Mouse (Mus musculus): ENCODE measurements at regions not wholly inside any gene's neighbourhood (a gene's known extent, or its start where the extent isn't known, plus 50 kb on each side); places are given as distances from the start of the nearest gene placed in this dataset.

DNA sequence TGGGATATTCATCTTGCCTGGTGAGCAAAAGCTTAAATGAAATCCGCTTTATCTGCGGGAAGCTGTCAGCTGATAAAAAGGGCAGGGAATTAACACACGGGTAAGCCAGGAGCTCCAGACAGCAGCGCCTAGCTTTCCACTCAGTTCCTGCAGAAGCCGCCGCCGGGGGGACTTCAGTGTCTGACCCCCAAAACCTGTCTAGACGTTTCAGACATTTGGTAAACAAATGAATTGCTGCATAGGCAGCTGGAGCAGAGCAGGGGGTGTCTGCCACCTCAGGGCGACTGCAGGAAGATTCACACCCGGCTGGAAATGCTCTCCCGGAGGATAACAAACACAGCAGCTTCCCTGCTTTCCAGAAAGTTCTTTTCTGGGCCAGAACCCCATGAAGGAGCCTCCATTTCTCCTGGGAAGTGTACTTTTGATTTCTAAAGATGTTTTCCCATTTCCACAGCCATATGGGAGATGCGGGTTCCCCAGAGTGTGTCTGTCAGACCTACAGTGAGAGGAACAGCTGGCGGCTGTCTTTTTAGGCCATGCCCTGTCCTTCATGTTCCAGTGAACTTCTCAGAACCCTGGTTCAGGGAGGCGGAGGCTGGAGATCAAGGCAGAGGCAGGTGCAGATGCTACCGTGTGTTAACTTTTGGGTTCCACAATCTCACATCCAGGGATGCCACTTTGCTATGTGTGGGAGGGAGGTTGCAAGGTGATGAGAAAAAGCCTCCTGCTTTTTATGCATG is 58.7 kb upstream of the Pmepa1 start:
- 21% methylated on average over 15 of the region's 15 CpGs for WGBS

GRCm38 (mm10) chr2:173335859-173336258 is 59.5 kb upstream of the Pmepa1 start:
- Histone ChIP-seq H3K27ac (no peak overlapping the region), H3K4me2 (replicated peaks) (no peak overlapping the region), H3K36me3 (no peaks in the 10 kb centered on the region), H3K4me3 (no peak overlapping the region), H3K9ac (peak overlapping the region; percentile 21; the same call in 1 of the 2 replicates), H3K4me1 (peaks cover 46% of the 10 kb centered on the region), H3K27me3 (replicated peaks) (peaks cover 7% of the 10 kb centered on the region; the same call in 1 of the 2 replicates), H3K9me3 (no peaks in the 10 kb centered on the region)
- ATAC-seq (ENCODE audit: low FRiP score, low read depth): no peak
- WGBS: 23% methylated on average over 10 of the region's 10 CpGs

More for the DNA sequence above, 58.7 kb upstream of the Pmepa1 start:
- Histone ChIP-seq H3K36me3 (no peaks in the 10 kb centered on the region), H3K4me3 (no peak overlapping the region), H3K27me3 (replicated peaks) (peaks cover 7% of the 10 kb centered on the region; the same call in 1 of the 2 replicates), H3K9me3 (no peaks in the 10 kb centered on the region), H3K27ac (no peak overlapping the region), H3K4me1 (peaks cover 38% of the 10 kb centered on the region), H3K4me2 (replicated peaks) (no peak overlapping the region), H3K9ac (no peak overlapping the region)
- no peak for ATAC-seq (ENCODE audit: low FRiP score, low read depth)

DNA sequence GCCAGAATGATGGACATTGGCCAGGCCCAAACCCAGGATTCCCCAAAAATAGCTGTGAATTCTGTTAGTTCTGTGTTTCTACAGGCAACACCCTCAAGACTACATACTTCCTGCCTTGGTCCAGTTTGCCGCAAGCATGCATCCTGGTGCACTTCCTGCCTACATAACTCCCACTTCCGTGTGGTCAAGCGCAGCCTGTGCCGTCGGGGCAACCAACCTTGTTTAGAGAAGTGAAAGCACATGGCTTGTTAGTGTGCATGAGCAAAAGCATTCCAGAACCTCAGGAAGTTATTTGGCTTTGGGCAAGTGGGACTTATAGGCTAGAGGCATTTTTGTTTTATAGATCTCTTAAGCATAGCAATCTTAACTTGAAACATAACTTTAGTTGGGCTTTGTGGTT is 61.3 kb upstream of the Pmepa1 start:
- no peak for ATAC-seq (ENCODE audit: low FRiP score, low read depth)
- H3K9me3 ChIP-seq: no peaks in the 10 kb centered on the region

GRCm38 (mm10) chr2:173338671-173339070 is 62.3 kb upstream of the Pmepa1 start:
- H3K4me3 ChIP-seq: no peak overlapping the region
- H3K27ac ChIP-seq: no peak overlapping the region
- H3K9ac ChIP-seq: no peak overlapping the region
- 33% methylated on average over 5 of the region's 5 CpGs for WGBS
- H3K4me2 ChIP-seq (replicated peaks): no peak overlapping the region
- H3K36me3 ChIP-seq: no peaks in the 10 kb centered on the region
- H3K4me1 ChIP-seq: peaks cover 65% of the 10 kb centered on the region
- ATAC-seq (ENCODE audit: low FRiP score, low read depth): no peak
- peaks cover 10% of the 10 kb centered on the region; the same call in 1 of the 2 replicates for H3K27me3 ChIP-seq (replicated peaks)
- no peaks in the 10 kb centered on the region for H3K9me3 ChIP-seq

More for the DNA sequence above, 61.3 kb upstream of the Pmepa1 start:
- peaks cover 7% of the 10 kb centered on the region; the same call in 1 of the 2 replicates for H3K27me3 ChIP-seq (replicated peaks)
- H3K4me1 ChIP-seq: peaks cover 56% of the 10 kb centered on the region
- no peak overlapping the region for H3K27ac ChIP-seq
- H3K36me3 ChIP-seq: no peaks in the 10 kb centered on the region
- no peak overlapping the region for H3K9ac ChIP-seq
- no peak overlapping the region for H3K4me3 ChIP-seq
- no peak overlapping the region for H3K4me2 ChIP-seq (replicated peaks)
- 90% methylated on average over 5 of the region's 5 CpGs for WGBS

GRCm38 (mm10) chr2:173339211-173339610 is 62.9 kb upstream of the Pmepa1 start:
- Histone ChIP-seq H3K27me3 (replicated peaks) (0 out of 2 replicates have a peak, but pooled peaks cover 7% of the 10 kb centered on the region), H3K4me3 (no peak overlapping the region), H3K4me1 (peaks cover 65% of the 10 kb centered on the region), H3K4me2 (replicated peaks) (peak overlapping the region; percentile 55; the same call in 1 of the 2 replicates), H3K9me3 (peaks cover 3% of the 10 kb centered on the region; the same call in 1 of the 2 replicates), H3K9ac (no peak overlapping the region), H3K27ac (no peak overlapping the region), H3K36me3 (no peaks in the 10 kb centered on the region)
- no peak for ATAC-seq (ENCODE audit: low FRiP score, low read depth)
- 59% methylated on average over 3 of the region's 3 CpGs for WGBS

GRCm38 (mm10) chr2:173340044-173340601 is 63.8 kb upstream of the Pmepa1 start:
- no peak overlapping the region for H3K9ac ChIP-seq
- H3K27me3 ChIP-seq (replicated peaks): 0 out of 2 replicates have a peak, but pooled peaks cover 4% of the 10 kb centered on the region
- 2% methylated on average over 26 of the region's 26 CpGs for WGBS

DNA sequence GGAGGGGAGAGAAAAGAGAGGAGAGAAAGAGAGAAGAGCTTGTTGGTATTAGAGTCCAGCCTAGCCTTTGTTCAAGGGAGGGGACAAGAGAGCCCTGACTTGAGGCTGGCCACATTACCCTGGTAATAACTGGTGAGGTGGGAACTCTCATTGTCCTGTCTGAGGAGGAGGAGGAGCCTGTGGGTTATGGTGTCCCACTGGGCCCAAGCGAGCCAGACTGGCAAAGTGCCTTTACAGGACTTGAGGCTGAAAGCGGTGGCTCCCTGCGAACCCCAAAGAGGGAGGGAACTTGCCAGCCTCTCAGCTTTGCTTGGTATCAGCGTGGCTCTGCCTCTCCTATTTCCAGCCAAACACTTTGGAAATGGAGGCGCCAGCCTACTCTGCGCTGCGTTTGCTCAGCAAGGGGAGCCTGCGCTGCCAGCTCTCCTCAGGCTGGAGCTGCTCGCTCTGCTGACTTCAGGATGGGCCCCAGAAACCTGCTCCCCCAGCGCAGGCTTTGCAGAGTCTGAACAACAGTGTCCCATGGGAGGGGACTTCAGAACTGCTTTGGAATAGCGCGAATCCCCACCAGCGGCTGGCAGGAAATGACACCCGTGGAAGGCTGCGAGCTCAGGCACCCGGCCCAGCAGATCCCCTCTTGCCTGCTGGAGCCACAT is 66.4 kb upstream of the Pmepa1 start:
- H3K4me1 ChIP-seq: peaks cover 45% of the 10 kb centered on the region
- ATAC-seq (ENCODE audit: low FRiP score, low read depth): no peak
- H3K9me3 ChIP-seq: peaks cover 8% of the 10 kb centered on the region; the same call in 1 of the 2 replicates
- no peaks in the 10 kb centered on the region for H3K36me3 ChIP-seq
- H3K4me2 ChIP-seq (replicated peaks): peak overlapping the region; percentile 18; the same call in 1 of the 2 replicates
- H3K9ac ChIP-seq: no peak overlapping the region
- H3K4me3 ChIP-seq: no peak overlapping the region
- H3K27me3 ChIP-seq (replicated peaks): 0 out of 2 replicates have a peak, but pooled peaks cover 3% of the 10 kb centered on the region
- H3K27ac ChIP-seq: no peak overlapping the region
- WGBS: 43% methylated on average over 16 of the region's 16 CpGs

More at GRCm38 (mm10) chr2:173340044-173340601, 63.8 kb upstream of the Pmepa1 start:
- Histone ChIP-seq H3K4me1 (peaks cover 58% of the 10 kb centered on the region), H3K4me2 (replicated peaks) (peak overlapping the region; percentile 55), H3K36me3 (no peaks in the 10 kb centered on the region), H3K27ac (peak overlapping the region; percentile 34; the same call in 1 of the 2 replicates), H3K9me3 (peaks cover 8% of the 10 kb centered on the region; the same call in 1 of the 2 replicates), H3K4me3 (peak overlapping the region; percentile 19; the same call in 1 of the 2 replicates)
- peak; percentile 84 for ATAC-seq (ENCODE audit: low FRiP score, low read depth)

DNA sequence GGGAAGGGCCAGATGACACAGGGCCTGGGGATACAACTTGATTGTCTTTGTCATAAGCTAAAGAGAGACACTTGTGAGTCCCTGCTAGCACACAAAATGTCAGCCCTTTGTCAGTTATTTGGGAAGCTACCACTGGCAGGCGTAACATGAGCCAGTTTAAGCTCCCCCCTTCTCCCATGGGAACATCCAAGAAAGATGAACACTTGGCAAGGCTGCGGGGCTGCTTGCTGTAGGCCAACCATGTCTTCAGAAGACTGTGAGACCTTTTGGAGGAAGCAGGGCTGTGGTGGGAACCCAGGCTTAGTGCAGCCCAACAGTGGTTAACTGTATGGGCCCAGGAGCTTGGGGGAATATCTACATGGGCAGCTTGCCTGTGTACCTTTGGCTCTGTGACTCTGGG is 67.3 kb upstream of the Pmepa1 start:
- 65% methylated on average over 2 of the region's 2 CpGs for WGBS
- H3K9ac ChIP-seq: no peak overlapping the region
- H3K4me1 ChIP-seq: peaks cover 40% of the 10 kb centered on the region
- H3K9me3 ChIP-seq: peaks cover 8% of the 10 kb centered on the region; the same call in 1 of the 2 replicates
- H3K36me3 ChIP-seq: no peaks in the 10 kb centered on the region
- H3K4me3 ChIP-seq: no peak overlapping the region
- H3K27ac ChIP-seq: no peak overlapping the region
- no peak overlapping the region for H3K4me2 ChIP-seq (replicated peaks)
- no peak for ATAC-seq (ENCODE audit: low FRiP score, low read depth)
- 0 out of 2 replicates have a peak, but pooled peaks cover 3% of the 10 kb centered on the region for H3K27me3 ChIP-seq (replicated peaks)

GRCm38 (mm10) chr2:173344221-173344620 is 67.9 kb upstream of the Pmepa1 start:
- ATAC-seq (ENCODE audit: low FRiP score, low read depth): no peak

GRCm38 (mm10) chr2:173347341-173347740 is 71.0 kb upstream of the Pmepa1 start:
- Histone ChIP-seq H3K36me3 (no peaks in the 10 kb centered on the region), H3K27ac (no peak overlapping the region), H3K9ac (no peak overlapping the region), H3K4me2 (replicated peaks) (no peak overlapping the region), H3K9me3 (peaks cover 8% of the 10 kb centered on the region; the same call in 1 of the 2 replicates), H3K4me3 (no peak overlapping the region), H3K27me3 (replicated peaks) (0 out of 2 replicates have a peak, but pooled peaks cover 3% of the 10 kb centered on the region), H3K4me1 (peaks cover 11% of the 10 kb centered on the region)
- WGBS: 74% methylated on average over 11 of the region's 11 CpGs
- ATAC-seq (ENCODE audit: low FRiP score, low read depth): no peak

More at GRCm38 (mm10) chr2:173344221-173344620, 67.9 kb upstream of the Pmepa1 start:
- no peak overlapping the region for H3K4me2 ChIP-seq (replicated peaks)
- no peak overlapping the region for H3K27ac ChIP-seq
- H3K4me3 ChIP-seq: no peak overlapping the region
- H3K9me3 ChIP-seq: peaks cover 8% of the 10 kb centered on the region; the same call in 1 of the 2 replicates
- 92% methylated on average over 5 of the region's 5 CpGs for WGBS
- no peak overlapping the region for H3K9ac ChIP-seq
- H3K4me1 ChIP-seq: peaks cover 35% of the 10 kb centered on the region
- 0 out of 2 replicates have a peak, but pooled peaks cover 3% of the 10 kb centered on the region for H3K27me3 ChIP-seq (replicated peaks)
- H3K36me3 ChIP-seq: no peaks in the 10 kb centered on the region

GRCm38 (mm10) chr2:173348757-173349156 is 72.4 kb upstream of the Pmepa1 start:
- ATAC-seq (ENCODE audit: low FRiP score, low read depth): no peak
- no peak overlapping the region for H3K27ac ChIP-seq
- 78% methylated on average over 3 of the region's 3 CpGs for WGBS
- H3K36me3 ChIP-seq: no peaks in the 10 kb centered on the region
- H3K4me1 ChIP-seq: peaks cover 5% of the 10 kb centered on the region; the same call in 1 of the 2 replicates
- no peak overlapping the region for H3K4me3 ChIP-seq
- H3K9ac ChIP-seq: no peak overlapping the region
- H3K4me2 ChIP-seq (replicated peaks): no peak overlapping the region
- H3K27me3 ChIP-seq (replicated peaks): no peaks in the 10 kb centered on the region
- peaks cover 8% of the 10 kb centered on the region; the same call in 1 of the 2 replicates for H3K9me3 ChIP-seq

- Histone ChIP-seq H3K27ac (no peak overlapping the region), H3K27me3 (replicated peaks) (no peaks in the 10 kb centered on the region), H3K9me3 (0 out of 2 replicates have a peak, but pooled peaks cover 2% of the 10 kb centered on the region), H3K4me1 (peaks cover 9% of the 10 kb centered on the region; the same call in 1 of the 2 replicates), H3K4me2 (replicated peaks) (no peak overlapping the region), H3K4me3 (no peak overlapping the region), H3K9ac (no peak overlapping the region), H3K36me3 (no peaks in the 10 kb centered on the region)
- WGBS: 83% methylated on average over 9 of the region's 9 CpGs
- no peak for ATAC-seq (ENCODE audit: low FRiP score, low read depth)
Observed at GRCm38 (mm10) chr2:173349510-173349909, 73.2 kb upstream of the Pmepa1 start.
